Mouse (Mus musculus): ENCODE measurements around the gene Bcr. TPM values are rescaled to one million over a fixed set of nuclear protein-coding genes. Genes with fewer than 3 reads are reported as not detected.

The Bcr gene
- polyA plus RNA-seq, 1 experiment = 51.9 TPM

- whole genome bisulfite sequencing = 39% methylated on average over 6 of the region's 6 CpGs
These were observed 2.2 kb downstream of the Bcr start for GRCm38 (mm10) chr10:75062621-75063020.

GRCm38 (mm10) chr10:75063301-75063965 is 3.0 kb downstream of the Bcr start:
- TF ChIP-seq CTCF (IDR thresholded peaks at IDR 0.05; ENCODE audit: insufficient read depth, low read length) = no peak
- TF ChIP-seq POLR2A (IDR thresholded peaks at IDR 0.05; ENCODE audit: borderline replicate concordance, extremely low read depth, low read depth, low read length) = no peak
- peak; percentile 35 for DNase-seq
- Histone ChIP-seq H3K4me3 (replicated peaks; ENCODE audit: extremely low read depth, low read depth, low read length) (peak overlapping the region; percentile 25), H3K4me1 (ENCODE audit: control insufficient read depth, insufficient read depth, low read length) (peaks cover 24% of the 10 kb centered on the region)
- 36% methylated on average over 12 of the region's 12 CpGs for WGBS

More at GRCm38 (mm10) chr10:75062621-75063020, 2.2 kb downstream of the Bcr start:
- Histone ChIP-seq H3K4me3 (replicated peaks; ENCODE audit: extremely low read depth, low read depth, low read length) (peak overlapping the region; percentile 75), H3K4me1 (ENCODE audit: control insufficient read depth, insufficient read depth, low read length) (peaks cover 19% of the 10 kb centered on the region)
- TF ChIP-seq CTCF (IDR thresholded peaks at IDR 0.05; ENCODE audit: insufficient read depth, low read length) (no peak), POLR2A (IDR thresholded peaks at IDR 0.05; ENCODE audit: borderline replicate concordance, extremely low read depth, low read depth, low read length) (no peak)
- DNase-seq = no peak

- TF ChIP-seq POLR2A (IDR thresholded peaks at IDR 0.05; ENCODE audit: borderline replicate concordance, extremely low read depth, low read depth, low read length) = no peak
- TF ChIP-seq CTCF (IDR thresholded peaks at IDR 0.05; ENCODE audit: insufficient read depth, low read length) = no peak
- Histone ChIP-seq H3K4me1 (ENCODE audit: control insufficient read depth, insufficient read depth, low read length) (peaks cover 34% of the 10 kb centered on the region), H3K4me3 (replicated peaks; ENCODE audit: extremely low read depth, low read depth, low read length) (no peak overlapping the region)
- no peak for DNase-seq
- WGBS = 69% methylated on average over 6 of the region's 6 CpGs
These were observed 5.3 kb downstream of the Bcr start for GRCm38 (mm10) chr10:75065691-75066090.

GRCm38 (mm10) chr10:75067446-75067845 is 7.1 kb downstream of the Bcr start:
- H3K4me1 ChIP-seq (ENCODE audit: control insufficient read depth, insufficient read depth, low read length) = peaks cover 33% of the 10 kb centered on the region
- TF ChIP-seq POLR2A (IDR thresholded peaks at IDR 0.05; ENCODE audit: borderline replicate concordance, extremely low read depth, low read depth, low read length) = no peak
- no peak for TF ChIP-seq CTCF (IDR thresholded peaks at IDR 0.05; ENCODE audit: insufficient read depth, low read length)
- DNase-seq = no peak

GRCm38 (mm10) chr10:75068086-75068485 is 7.7 kb downstream of the Bcr start:
- TF ChIP-seq CTCF (IDR thresholded peaks at IDR 0.05; ENCODE audit: insufficient read depth, low read length) (no peak), POLR2A (IDR thresholded peaks at IDR 0.05; ENCODE audit: borderline replicate concordance, extremely low read depth, low read depth, low read length) (no peak)
- peak; percentile 34 for DNase-seq
- Histone ChIP-seq H3K4me3 (replicated peaks; ENCODE audit: extremely low read depth, low read depth, low read length) (no peak overlapping the region), H3K4me1 (ENCODE audit: control insufficient read depth, insufficient read depth, low read length) (peaks cover 30% of the 10 kb centered on the region)
- WGBS = 62% methylated on average over 2 of the region's 2 CpGs

More at GRCm38 (mm10) chr10:75067446-75067845, 7.1 kb downstream of the Bcr start:
- H3K4me3 ChIP-seq (replicated peaks; ENCODE audit: extremely low read depth, low read depth, low read length) = no peak overlapping the region

GRCm38 (mm10) chr10:75068624-75069328 is 8.4 kb downstream of the Bcr start:
- peak; percentile 53 for DNase-seq
- no peak overlapping the region for H3K4me3 ChIP-seq (replicated peaks; ENCODE audit: extremely low read depth, low read depth, low read length)
- TF ChIP-seq POLR2A (IDR thresholded peaks at IDR 0.05; ENCODE audit: borderline replicate concordance, extremely low read depth, low read depth, low read length) (no peak), CTCF (IDR thresholded peaks at IDR 0.05; ENCODE audit: insufficient read depth, low read length) (no peak)
- 40% methylated on average over 12 of the region's 12 CpGs for WGBS
- peaks cover 27% of the 10 kb centered on the region for H3K4me1 ChIP-seq (ENCODE audit: control insufficient read depth, insufficient read depth, low read length)

- WGBS = 46% methylated on average over 11 of the region's 11 CpGs
- TF ChIP-seq CTCF (IDR thresholded peaks at IDR 0.05; ENCODE audit: insufficient read depth, low read length) (no peak), POLR2A (IDR thresholded peaks at IDR 0.05; ENCODE audit: borderline replicate concordance, extremely low read depth, low read depth, low read length) (no peak)
- DNase-seq = no peak
- no peak overlapping the region for H3K4me3 ChIP-seq (replicated peaks; ENCODE audit: extremely low read depth, low read depth, low read length)
- peaks cover 27% of the 10 kb centered on the region for H3K4me1 ChIP-seq (ENCODE audit: control insufficient read depth, insufficient read depth, low read length)
These were observed 10.0 kb downstream of the Bcr start for GRCm38 (mm10) chr10:75070281-75070976.

- no peak overlapping the region for H3K4me3 ChIP-seq (replicated peaks; ENCODE audit: extremely low read depth, low read depth, low read length)
- 44% methylated on average over 5 of the region's 5 CpGs for WGBS
- DNase-seq = no peak
- peaks cover 22% of the 10 kb centered on the region for H3K4me1 ChIP-seq (ENCODE audit: control insufficient read depth, insufficient read depth, low read length)
- TF ChIP-seq CTCF (IDR thresholded peaks at IDR 0.05; ENCODE audit: insufficient read depth, low read length) (no peak), POLR2A (IDR thresholded peaks at IDR 0.05; ENCODE audit: borderline replicate concordance, extremely low read depth, low read depth, low read length) (no peak)
These were observed 15.3 kb downstream of the Bcr start for GRCm38 (mm10) chr10:75075665-75076064.
